Mouse (Mus musculus) cerebellum, adult 2 months (tissue): ENCODE results near the gene Tle3. TPM values are rescaled to one million over a fixed set of nuclear protein-coding genes. Genes with fewer than 3 reads are reported as not detected.

Experiments used
- DNase-seq, 2 experiments: peaks; one replicate each; pipeline ENCODE4 v3.0.0; 2021
- H3K27ac ChIP-seq: fragments of 200-500 bp; 2 replicates; pipeline ENCODE4 v1.5.1; 2012; ENCODE audit warnings: low read length, control low read depth, inconsistent platforms; ENCODE audit not compliant: insufficient read depth
- H3K27me3 ChIP-seq: fragments of 200-500 bp; 2 replicates; pipeline ENCODE4 v1.6.1; 2012; ENCODE audit warnings: inconsistent platforms, mild to moderate bottlenecking, low read length, moderate library complexity; ENCODE audit not compliant: control insufficient read depth, insufficient read depth
- H3K4me1 ChIP-seq: fragments of 200-500 bp; 2 replicates; pipeline ENCODE4 v1.6.1; 2011; ENCODE audit warnings: low read length; ENCODE audit not compliant: control insufficient read depth, insufficient read depth
- H3K4me3 ChIP-seq: fragments of 200-500 bp; replicated peaks from 2 replicates; pipeline ENCODE3; 2011; ENCODE audit warnings: mild to moderate bottlenecking, low read depth, low read length, control low read depth; ENCODE audit not compliant: insufficient read depth
- CTCF ChIP-seq: fragments of 200-500 bp; IDR thresholded peaks from 2 replicates; pipeline ENCODE4 v1.5.1; 2011; ENCODE audit warnings: low read depth, mild to moderate bottlenecking, control low read depth, low read length, moderate library complexity, borderline replicate concordance; ENCODE audit not compliant: insufficient read depth
- POLR2A ChIP-seq: fragments of 200-500 bp; IDR thresholded peaks from 2 replicates; pipeline ENCODE4 v1.6.1; 2011; ENCODE audit warnings: low read length, control low read depth, borderline replicate concordance; ENCODE audit not compliant: insufficient read depth
- WGBS: fragments of 180-500 bp; shearing (Covaris S2); methylation state at CpG from one replicate; pipeline ENCODE4 v1.1.7; 2018; 5-methylcytosine and 5-hydroxymethylcytosine counted together
- polyA plus RNA-seq: library from polyadenylated mRNA; depleted of rRNA; stranded (reverse); fragments of >200 nt; gene quantifications from 2 replicates; pipeline ENCODE4 v1.2.3, GENCODE M21; 2012

Tle3 gene
- polyA plus RNA-seq, 1 experiment = 50.6 TPM

GRCm38 (mm10) chr9:61435191-61435989, 63.2 kb downstream of the Tle3 start:
- no peak for DNase-seq

GRCm38 (mm10) chr9:61436104-61436503, 63.9 kb downstream of the Tle3 start:
- Histone ChIP-seq H3K27me3 (no peaks in the 10 kb centered on the region), H3K4me3 (no peak overlapping the region), H3K27ac (no peak overlapping the region), H3K4me1 (peaks cover 11% of the 10 kb centered on the region)
- WGBS = 96% methylated on average over 2 of the region's 2 CpGs
- TF ChIP-seq CTCF (no peak), POLR2A (no peak)
- peak in 1 of 2 experiments; percentile 14 for DNase-seq

More at GRCm38 (mm10) chr9:61435191-61435989, 63.2 kb downstream of the Tle3 start:
- Histone ChIP-seq H3K27me3 (no peaks in the 10 kb centered on the region), H3K27ac (no peak overlapping the region), H3K4me1 (peaks cover 11% of the 10 kb centered on the region), H3K4me3 (no peak overlapping the region)
- WGBS = 88% methylated on average over 8 of the region's 8 CpGs
- TF ChIP-seq POLR2A (no peak), CTCF (no peak)

- 98% methylated on average over 6 of the region's 6 CpGs for WGBS
- no peak overlapping the region for H3K27ac ChIP-seq
- no peak for TF ChIP-seq POLR2A
- no peak for TF ChIP-seq CTCF
- H3K4me3 ChIP-seq = no peak overlapping the region
- no peaks in the 10 kb centered on the region for H3K27me3 ChIP-seq
- no peak for DNase-seq
- H3K4me1 ChIP-seq = peaks cover 11% of the 10 kb centered on the region
These were observed 64.6 kb downstream of the Tle3 start for GRCm38 (mm10) chr9:61436761-61437160.

- no peak for DNase-seq
- H3K27ac ChIP-seq = no peak overlapping the region
- H3K4me1 ChIP-seq = peaks cover 2% of the 10 kb centered on the region
- TF ChIP-seq POLR2A (no peak), CTCF (no peak)
- WGBS = 69% methylated on average over 6 of the region's 6 CpGs
- no peaks in the 10 kb centered on the region for H3K27me3 ChIP-seq
- H3K4me3 ChIP-seq = no peak overlapping the region
These were observed 66.9 kb downstream of the Tle3 start for GRCm38 (mm10) chr9:61439092-61439491.

GRCm38 (mm10) chr9:61439979-61440378, 67.8 kb downstream of the Tle3 start:
- Histone ChIP-seq H3K27ac (no peak overlapping the region), H3K4me3 (no peak overlapping the region), H3K27me3 (no peaks in the 10 kb centered on the region), H3K4me1 (no peaks in the 10 kb centered on the region; the same call in 1 of the 2 replicates)
- TF ChIP-seq POLR2A = no peak
- no peak for TF ChIP-seq CTCF
- 91% methylated on average over 2 of the region's 2 CpGs for WGBS
- no peak for DNase-seq

- TF ChIP-seq POLR2A (no peak), CTCF (no peak)
- DNase-seq = no peak
- H3K27ac ChIP-seq = no peak overlapping the region
- no peaks in the 10 kb centered on the region for H3K27me3 ChIP-seq
- 66% methylated on average over 11 of the region's 11 CpGs for WGBS
- no peak overlapping the region for H3K4me3 ChIP-seq
- no peaks in the 10 kb centered on the region; the same call in 1 of the 2 replicates for H3K4me1 ChIP-seq
These were observed 69.2 kb downstream of the Tle3 start for GRCm38 (mm10) chr9:61441206-61441913.

- Histone ChIP-seq H3K27ac (no peak overlapping the region), H3K4me3 (no peak overlapping the region), H3K4me1 (no peaks in the 10 kb centered on the region; the same call in 1 of the 2 replicates), H3K27me3 (no peaks in the 10 kb centered on the region)
- no peak for DNase-seq
- 85% methylated on average over 5 of the region's 5 CpGs for WGBS
- TF ChIP-seq CTCF = no peak
- no peak for TF ChIP-seq POLR2A
These were observed 70.9 kb downstream of the Tle3 start for GRCm38 (mm10) chr9:61442951-61443630.

- 97% methylated on average over 2 of the region's 2 CpGs for WGBS
- H3K4me3 ChIP-seq = no peak overlapping the region
- TF ChIP-seq POLR2A (no peak), CTCF (no peak)
- DNase-seq = no peak
- no peak overlapping the region for H3K27ac ChIP-seq
- H3K27me3 ChIP-seq = no peaks in the 10 kb centered on the region
- no peaks in the 10 kb centered on the region for H3K4me1 ChIP-seq
These were observed 73.0 kb downstream of the Tle3 start for GRCm38 (mm10) chr9:61445151-61445550.
